Mouse (Mus musculus) frontal cortex, postnatal 10 days (tissue): ENCODE measurements around the gene Tceal9.
"Not testable (repeated sequence)": the region's sequence is repeated elsewhere in the genome, so short reads cannot be mapped to it uniquely, and the experiment has no call there.

ENCODE experiments used
- DNase-seq, 2 experiments: peaks; one replicate each; pipeline ENCODE4 v3.0.0; 2022; ENCODE audit warnings: low spot score in 2 of 2, mixed read lengths in 1 of 2

Gene Tceal9

GRCm38 (mm10) chrX:136270393-136271111 is 25.7 kb downstream of the Tceal9 start:
- not testable (repeated sequence) for DNase-seq

DNA sequence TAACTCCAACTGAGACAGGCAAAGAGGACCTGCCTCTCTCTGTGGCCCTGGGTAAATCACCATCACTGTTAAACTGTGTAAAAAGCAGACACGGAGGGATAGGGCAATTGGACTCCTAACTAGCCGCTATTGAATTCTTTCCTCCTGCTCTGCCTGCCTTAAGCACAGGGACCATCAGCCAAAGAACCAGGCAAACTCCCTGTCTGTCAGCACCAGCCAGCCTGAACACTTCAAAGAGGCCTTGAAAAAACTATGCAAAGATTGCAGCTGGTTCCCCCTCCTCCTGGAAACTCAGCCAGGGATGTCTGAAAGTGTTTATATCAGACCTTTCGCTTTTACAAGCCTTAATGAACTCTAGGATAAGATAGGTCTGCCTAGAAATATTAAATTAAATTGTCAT is 29.7 kb downstream of the Tceal9 start:
- no peak for DNase-seq

DNA sequence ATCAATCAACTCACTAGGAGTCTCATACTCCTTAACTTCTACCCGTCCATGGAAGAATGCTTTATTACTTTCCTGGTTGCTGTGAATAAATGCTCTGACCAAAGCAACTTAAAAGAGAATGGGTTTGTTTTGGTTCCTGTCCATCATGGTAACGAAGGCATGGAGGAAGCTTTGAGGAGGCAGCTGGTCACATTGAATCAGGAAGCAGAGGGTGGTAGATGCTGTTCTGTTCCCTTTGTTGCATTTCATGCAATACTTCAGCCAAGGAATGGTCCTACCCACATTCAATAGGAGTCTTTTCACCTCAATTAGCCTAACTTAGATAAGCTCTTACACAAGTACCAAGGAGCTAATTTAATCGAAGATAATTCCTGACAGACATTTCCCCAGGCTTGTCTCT is 30.5 kb downstream of the Tceal9 start:
- no peak for DNase-seq

DNA sequence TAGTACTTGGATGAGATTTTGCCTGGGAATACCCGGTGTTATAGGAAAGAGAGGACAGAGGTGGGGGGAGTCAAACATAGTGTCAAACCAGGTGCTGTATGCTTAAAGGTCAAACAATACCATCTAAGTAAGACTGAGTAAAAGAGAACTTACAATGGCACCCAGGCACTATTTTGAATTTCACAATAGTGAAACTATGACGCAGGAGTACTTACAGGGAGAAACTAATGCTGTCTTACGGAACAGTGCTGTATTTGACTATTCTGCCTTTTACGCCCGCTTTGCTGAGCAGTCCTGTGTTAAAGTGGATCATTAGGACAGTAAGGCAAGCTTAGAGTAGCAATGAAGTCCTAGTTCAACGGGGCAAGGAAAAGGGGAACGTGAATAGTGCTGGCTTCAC is 32.7 kb downstream of the Tceal9 start:
- no peak for DNase-seq

GRCm38 (mm10) chrX:136278401-136278800 is 33.5 kb downstream of the Tceal9 start:
- no peak for DNase-seq

DNA sequence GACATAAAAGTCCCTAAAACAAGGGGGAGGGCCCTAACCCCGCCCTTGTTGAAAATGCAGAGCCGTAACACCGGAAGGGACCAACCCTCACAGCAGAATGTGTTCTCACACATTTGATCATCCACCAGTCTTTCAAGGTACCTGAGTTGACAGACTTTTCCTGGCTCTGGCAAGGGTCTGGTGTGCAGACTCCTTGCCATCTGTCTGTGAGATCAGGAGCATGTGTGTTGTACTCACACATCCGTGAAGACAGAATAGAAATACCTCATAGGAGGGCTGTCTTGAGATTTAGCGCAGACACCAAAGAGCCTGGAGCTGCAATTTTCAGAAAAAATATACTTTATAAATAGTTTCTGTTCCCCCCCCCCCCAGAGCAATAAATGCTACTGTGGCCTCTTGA is 34.5 kb downstream of the Tceal9 start:
- no peak for DNase-seq

DNA sequence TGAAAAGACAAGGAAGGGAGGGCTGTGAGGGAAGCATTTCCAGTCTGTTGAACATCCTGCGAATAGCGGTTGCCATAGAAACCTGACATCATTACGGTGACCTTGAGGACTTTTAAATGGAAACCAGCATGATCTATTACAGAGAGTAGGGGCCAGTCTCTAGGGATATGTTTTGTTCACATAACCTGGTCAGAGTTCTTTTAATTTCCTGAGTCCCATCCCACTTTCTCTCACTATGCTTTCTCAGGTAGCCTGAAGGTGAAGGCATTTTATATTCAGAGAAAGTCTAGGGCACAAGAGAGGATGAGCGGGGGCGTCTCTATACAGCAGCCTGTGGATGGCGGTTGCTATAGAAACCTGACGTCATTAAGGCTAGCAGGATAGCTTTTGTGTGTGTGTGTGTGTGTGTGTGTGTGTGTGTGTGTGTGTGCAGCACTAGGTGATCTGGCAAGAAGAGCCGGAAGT is 46.0 kb downstream of the Tceal9 start:
- peak; percentile 18 to 61 for DNase-seq
